Mouse (Mus musculus) bone marrow macrophage, adult 2 months (primary cell): ENCODE data around the gene Slit3.

ENCODE experiments used
- CTCF ChIP-seq: IDR thresholded peaks from 2 replicates; pipeline ENCODE4 v1.5.1; 2012; ENCODE audit warnings: low read depth, mild to moderate bottlenecking, low read length, moderate library complexity
- POLR2A ChIP-seq: IDR thresholded peaks from 2 replicates; pipeline ENCODE4 v1.6.1; 2012; ENCODE audit warnings: mild to moderate bottlenecking, low read depth, low read length, borderline replicate concordance

- TF ChIP-seq POLR2A: no peak
- no peak for TF ChIP-seq CTCF
Measured at GRCm38 (mm10) chr11:35096538-35096937, 24.5 kb upstream of the Slit3 start.
